In the genomic region with DNA sequence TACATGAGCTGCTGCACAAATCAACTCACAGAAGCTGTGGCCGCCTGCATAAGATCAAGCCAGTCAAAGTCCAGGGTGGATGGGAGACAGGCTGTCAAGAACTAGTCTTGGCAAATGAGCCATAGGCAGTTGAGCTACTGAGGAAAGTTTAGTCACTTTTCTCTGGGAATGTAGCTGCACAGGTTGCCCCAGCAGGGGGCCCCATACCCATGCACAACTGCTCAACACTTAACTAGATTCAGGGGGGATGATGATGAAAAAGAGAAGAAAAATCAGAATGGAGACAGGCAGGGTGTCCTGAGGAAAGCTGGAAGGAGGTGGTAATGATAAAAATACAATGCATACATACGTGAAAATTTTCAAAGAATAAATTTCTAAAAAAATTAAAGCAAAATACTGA, we compare ENCODE assay signal across 9 mouse cellular contexts. TPM values are rescaled to one million over a fixed set of nuclear protein-coding genes. Genes with fewer than 3 reads are reported as not detected.
DNase-seq lines count a peak whose midpoint lies in the region; ATAC-seq and TF ChIP-seq lines count a peak whose summit lies in the region.
"Had no signal": no experiment of that assay in that cellular context is flagged by ENCODE, and none has a peak within 500 bp of the region (broad histone marks: within the 10 kb centered on the region; RNA-seq: fewer than 3 reads in every experiment).

No protein-coding gene starts in this region.

- WGBS in liver, embryonic 12.5 days (ENCODE audit: insufficient replicate concordance): 64% methylated on average over 2 of the region's 2 CpGs

- H3K9ac ChIP-seq in liver, embryonic 12.5 days: no peak overlapping the region
- no peak overlapping the region for H3K9ac ChIP-seq in ES-E14 (ENCODE audit: insufficient read depth, low read depth, low read length, poor library complexity, severe bottlenecking)

- no peak overlapping the region for H3K4me3 ChIP-seq in liver, embryonic 12.5 days
- H3K4me3 ChIP-seq in ES-E14 (ENCODE audit: insufficient read depth in 1 of 2, low read depth in 1 of 2, low read length in 2 of 2, poor library complexity in 1 of 2, severe bottlenecking in 1 of 2): no peak overlapping the region
- H3K4me3 ChIP-seq: erythroblast, embryonic 14.5 days had no signal

- no peak for ATAC-seq in liver, embryonic 12.5 days
- ATAC-seq in granulocyte monocyte progenitor cell, adult 5-6 weeks (replicated peaks; ENCODE audit: poor library complexity, severe bottlenecking): peak; percentile 70

- no peaks in the 10 kb centered on the region for H3K9me3 ChIP-seq in liver, embryonic 12.5 days (replicated peaks)
- no peaks in the 10 kb centered on the region for H3K9me3 ChIP-seq in ES-E14 (ENCODE audit: control insufficient read depth, insufficient read depth, low read depth, low read length)

- H3K36me3 ChIP-seq in liver, embryonic 12.5 days: peaks cover 18% of the 10 kb centered on the region
- H3K36me3 ChIP-seq in ES-E14 (ENCODE audit: control insufficient read depth, insufficient read depth, low read length, poor library complexity, severe bottlenecking): no peaks in the 10 kb centered on the region

- H3K27ac ChIP-seq in liver, embryonic 12.5 days: no peak overlapping the region
- no peak overlapping the region for H3K27ac ChIP-seq in ES-E14 (ENCODE audit: insufficient read depth, low read depth, low read length, poor library complexity, severe bottlenecking)

- H3K4me1 ChIP-seq in liver, embryonic 12.5 days: no peaks in the 10 kb centered on the region
- H3K4me1 ChIP-seq in ES-E14 (ENCODE audit: control insufficient read depth in 2 of 2, insufficient read depth in 2 of 2, low read length in 2 of 2, poor library complexity in 1 of 2): no peaks in the 10 kb centered on the region

- no peaks in the 10 kb centered on the region for H3K27me3 ChIP-seq in liver, embryonic 12.5 days (replicated peaks)

- H3K4me2 ChIP-seq in liver, embryonic 12.5 days: no peak overlapping the region

- peak; percentile 21 for DNase-seq in liver
- peak; percentile 7 for DNase-seq in ES-E14 (ENCODE audit: low read depth, low spot score)
- peak; percentile 69 to 76 for DNase-seq in adrenal gland, postnatal 36 days
- peak; percentile 26 for DNase-seq in lung, postnatal 25 days (ENCODE audit: low spot score)
- DNase-seq in left cerebral cortex, adult 9 months (ENCODE audit: low spot score in 2 of 2): no peak
- no peak for DNase-seq in cerebellum, adult 11-12 months

- in situ Hi-C loops in ES-E14 (cut with MboI; ENCODE audit: low sequenced_read_pairs in 2 of 2, unreplicated experiment in 2 of 2): no loop called here

TF ChIP-seq in ES-E14, 5 proteins besides CTCF, POLR2A, EP300 and RAD21:
- TF ChIP-seq ZC3H11A (IDR thresholded peaks at IDR 0.05; ENCODE audit: borderline replicate concordance, low read depth, low read length) (no peak), ZNF384 (IDR thresholded peaks at IDR 0.05; ENCODE audit: low read depth, low read length) (no peak), MAFK (IDR thresholded peaks at IDR 0.05; ENCODE audit: insufficient read depth, low read depth, low read length) (no peak), HCFC1 (IDR thresholded peaks at IDR 0.05; ENCODE audit: borderline replicate concordance, insufficient read depth, low read length) (no peak), CHD2 (IDR thresholded peaks at IDR 0.05; ENCODE audit: low read depth, low read length) (no peak)
TF ChIP-seq in ES-E14: peak in this region for 0.

RNA-seq across cellular contexts. Expression of gene Ralgapa1, which starts 42.7 kb away (rescaled TPM):
- 10.0 and 11.7 TPM in 2 replicates for polyA plus RNA-seq in liver, embryonic 12.5 days (2016; fragmentation: Nextera tagmentation; extraction: Ambion mirVana)
- total RNA-seq in ES-E14 (2012; rRNA removed): 8.9 and 11.6 TPM in 2 replicates
- 10 to 100 TPM; 74.2 to 80.3 TPM for total RNA-seq in adrenal gland, postnatal 36 days (2021)
- total RNA-seq in granulocyte monocyte progenitor cell, adult 5-6 weeks (2014; fragmentation: Nextera tagmentation): 34.2 and 49.7 TPM in 2 replicates
- 30.9 and 36.7 TPM in 2 replicates for total RNA-seq in granulocyte monocyte progenitor cell, adult 5-6 weeks (2017)

RNA-seq across cellular contexts. Expression of gene Brms1l, which starts 57.8 kb away (rescaled TPM):
- polyA plus RNA-seq in liver, embryonic 12.5 days (2016; fragmentation: Nextera tagmentation; extraction: Ambion mirVana): 22.9 and 24.4 TPM in 2 replicates
- total RNA-seq in ES-E14 (2012; rRNA removed): 15.2 and 23.5 TPM in 2 replicates
- 10 to 100 TPM; 38.8 to 43.4 TPM for total RNA-seq in adrenal gland, postnatal 36 days (2021)
- total RNA-seq in granulocyte monocyte progenitor cell, adult 5-6 weeks (2014; fragmentation: Nextera tagmentation): 13.6 and 23.3 TPM in 2 replicates
- 12.3 and 13.3 TPM in 2 replicates for total RNA-seq in granulocyte monocyte progenitor cell, adult 5-6 weeks (2017)

Comparison
In these comparisons a context has a peak if more than half of its experiments do, and no peak if none do; other contexts are left out.
1. DNase-seq: peak in liver (single experiment), ES-E14 (single experiment), adrenal gland, postnatal 36 days (2 of 2) and lung, postnatal 25 days (single experiment); none in left cerebral cortex, adult 9 months (0 of 2) and cerebellum, adult 11-12 months (single experiment).